Mouse (Mus musculus): ENCODE measurements at regions not wholly inside any gene's neighbourhood (a gene's known extent, or its start where the extent isn't known, plus 50 kb on each side); places are given as distances from the start of the nearest gene placed in this dataset.

DNA sequence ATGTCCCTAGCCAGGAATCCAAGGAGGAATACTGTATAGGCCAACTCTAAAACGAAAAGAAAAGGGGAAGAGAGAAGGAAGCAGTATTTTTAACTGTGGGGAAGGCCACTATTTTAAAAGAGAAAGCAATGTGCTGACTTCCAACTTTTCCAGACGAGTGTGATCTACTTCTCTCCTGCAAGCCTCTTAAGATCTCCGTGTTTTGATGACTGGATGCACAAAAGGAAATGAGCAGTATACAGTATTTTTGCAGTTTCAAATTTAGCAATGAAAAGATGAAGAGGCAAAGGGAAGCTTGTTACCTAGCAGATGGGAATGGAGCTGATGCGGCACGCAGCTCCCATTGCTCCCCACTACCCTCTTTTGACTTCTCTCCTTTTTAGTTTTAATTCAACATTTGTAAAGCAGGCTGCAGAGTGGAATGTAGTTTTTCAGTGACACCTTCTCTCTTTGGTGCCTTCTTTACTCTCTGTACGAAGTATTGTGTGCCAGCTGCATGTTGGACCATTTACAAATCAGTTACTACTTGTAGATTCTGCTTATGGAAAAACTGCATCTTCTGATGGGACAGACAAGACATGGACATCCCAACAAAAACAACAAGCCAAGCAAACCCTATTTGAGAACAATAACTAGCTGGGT, 287.2 kb downstream of the Usp25 start:
- TF ChIP-seq POLR2A (IDR thresholded peaks at IDR 0.05; ENCODE audit: borderline replicate concordance, insufficient read depth, low read length) = no peak
- no peak for TF ChIP-seq CTCF (IDR thresholded peaks at IDR 0.05; ENCODE audit: borderline replicate concordance, insufficient read depth, low read depth, low read length)
